Mouse (Mus musculus): ENCODE measurements around the gene Ptprn2. TPM values are rescaled to one million over a fixed set of nuclear protein-coding genes. Genes with fewer than 3 reads are reported as not detected.
"Not testable (repeated sequence)": the region's sequence is repeated elsewhere in the genome, so short reads cannot be mapped to it uniquely, and the experiment has no call there.

Gene Ptprn2
- polyA plus RNA-seq, 1 experiment from 2014 or later, result 10.4 TPM

- Histone ChIP-seq H3K27ac (replicated peaks) (no peak overlapping the region), H3K9ac (replicated peaks) (no peak overlapping the region), H3K9me3 (no peaks in the 10 kb centered on the region), H3K36me3 (no peaks in the 10 kb centered on the region), H3K4me2 (replicated peaks) (no peak overlapping the region), H3K4me3 (no peak overlapping the region), H3K4me1 (no peaks in the 10 kb centered on the region), H3K27me3 (no peaks in the 10 kb centered on the region)
- no peak for ATAC-seq (replicated peaks)
- 51% methylated on average over 1 of the region's 1 CpGs for WGBS
Observed at GRCm38 (mm10) chr12:116478771-116479170, 6.7 kb upstream of the Ptprn2 start.

DNA sequence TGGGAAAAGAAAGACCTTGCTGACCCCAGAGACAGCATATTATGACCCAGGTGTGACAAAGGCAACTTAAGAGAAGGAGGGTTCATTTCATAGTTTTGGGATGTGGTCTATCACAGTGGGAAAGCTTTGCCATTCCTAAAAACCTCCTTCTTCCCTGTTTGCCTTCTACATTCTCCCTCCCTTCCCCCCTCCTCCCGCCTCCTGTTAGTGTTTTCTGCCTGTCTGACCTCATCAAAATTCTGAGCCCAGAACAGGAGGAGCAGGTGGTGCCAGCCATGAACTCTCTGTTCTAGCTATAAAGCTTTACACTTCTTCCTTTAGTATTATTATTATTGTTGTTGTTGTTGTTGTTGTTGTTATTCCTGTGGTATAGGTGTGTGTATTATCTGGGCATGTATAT is 3.6 kb upstream of the Ptprn2 start:
- no peak overlapping the region for H3K9ac ChIP-seq (replicated peaks)
- no peak for ATAC-seq (replicated peaks)
- H3K36me3 ChIP-seq, result no peaks in the 10 kb centered on the region
- H3K4me2 ChIP-seq (replicated peaks), result no peak overlapping the region
- 89% methylated on average over 1 of the region's 1 CpGs for WGBS
- no peaks in the 10 kb centered on the region for H3K27me3 ChIP-seq
- H3K9me3 ChIP-seq, result no peaks in the 10 kb centered on the region
- H3K4me3 ChIP-seq, result no peak overlapping the region
- H3K4me1 ChIP-seq, result peaks cover 10% of the 10 kb centered on the region; the same call in 1 of the 2 replicates
- no peak overlapping the region for H3K27ac ChIP-seq (replicated peaks)

GRCm38 (mm10) chr12:116483581-116483980 is 1.9 kb upstream of the Ptprn2 start:
- no peaks in the 10 kb centered on the region for H3K36me3 ChIP-seq
- peaks cover 13% of the 10 kb centered on the region; the same call in 1 of the 2 replicates for H3K4me1 ChIP-seq
- H3K4me2 ChIP-seq (replicated peaks), result no peak overlapping the region
- H3K9me3 ChIP-seq, result no peaks in the 10 kb centered on the region
- no peak overlapping the region for H3K4me3 ChIP-seq
- no peak overlapping the region for H3K9ac ChIP-seq (replicated peaks)
- no peak for ATAC-seq (replicated peaks)
- H3K27ac ChIP-seq (replicated peaks), result no peak overlapping the region
- WGBS, result 78% methylated on average over 2 of the region's 2 CpGs
- H3K27me3 ChIP-seq, result no peaks in the 10 kb centered on the region

GRCm38 (mm10) chr12:116484991-116485390 is 529 bp upstream of the Ptprn2 start:
- 75% methylated on average over 8 of the region's 8 CpGs for WGBS
- H3K4me1 ChIP-seq, result peaks cover 13% of the 10 kb centered on the region; the same call in 1 of the 2 replicates
- peak overlapping the region; percentile 74 for H3K9ac ChIP-seq (replicated peaks)
- peak overlapping the region; percentile 91; the same call in 1 of the 2 replicates for H3K27ac ChIP-seq (replicated peaks)
- H3K9me3 ChIP-seq, result no peaks in the 10 kb centered on the region
- peak overlapping the region; percentile 79 for H3K4me2 ChIP-seq (replicated peaks)
- no peaks in the 10 kb centered on the region for H3K27me3 ChIP-seq
- no peaks in the 10 kb centered on the region for H3K36me3 ChIP-seq
- no peak; the same call in 1 of the 2 replicates for ATAC-seq (replicated peaks)
- H3K4me3 ChIP-seq, result peak overlapping the region; percentile 82

DNA sequence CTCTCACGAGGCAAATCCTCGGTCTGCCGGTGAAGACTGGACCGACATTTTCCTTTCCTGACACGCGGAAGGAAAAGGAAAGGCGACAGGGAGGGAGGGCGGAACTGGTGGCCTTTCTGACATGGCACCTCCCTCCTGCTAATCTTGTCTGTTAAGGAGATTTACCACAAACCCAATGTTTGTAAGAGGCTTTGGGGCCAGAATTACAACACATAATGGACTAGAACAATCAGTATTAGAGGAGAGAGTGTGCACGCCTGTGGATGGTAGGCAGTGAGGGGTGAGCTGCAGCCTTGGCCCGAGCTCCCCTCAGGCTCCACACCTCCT is 847 bp downstream of the Ptprn2 start:
- Histone ChIP-seq H3K27ac (replicated peaks) (peak overlapping the region; percentile 91), H3K27me3 (no peaks in the 10 kb centered on the region), H3K9ac (replicated peaks) (peak overlapping the region; percentile 74), H3K9me3 (no peaks in the 10 kb centered on the region), H3K4me1 (peaks cover 13% of the 10 kb centered on the region; the same call in 1 of the 2 replicates), H3K36me3 (no peaks in the 10 kb centered on the region), H3K4me3 (peak overlapping the region; percentile 82), H3K4me2 (replicated peaks) (peak overlapping the region; percentile 79)
- peak; percentile 15; the same call in 1 of the 2 replicates for ATAC-seq (replicated peaks)
- whole genome bisulfite sequencing, result 1% methylated on average over 10 of the region's 10 CpGs

DNA sequence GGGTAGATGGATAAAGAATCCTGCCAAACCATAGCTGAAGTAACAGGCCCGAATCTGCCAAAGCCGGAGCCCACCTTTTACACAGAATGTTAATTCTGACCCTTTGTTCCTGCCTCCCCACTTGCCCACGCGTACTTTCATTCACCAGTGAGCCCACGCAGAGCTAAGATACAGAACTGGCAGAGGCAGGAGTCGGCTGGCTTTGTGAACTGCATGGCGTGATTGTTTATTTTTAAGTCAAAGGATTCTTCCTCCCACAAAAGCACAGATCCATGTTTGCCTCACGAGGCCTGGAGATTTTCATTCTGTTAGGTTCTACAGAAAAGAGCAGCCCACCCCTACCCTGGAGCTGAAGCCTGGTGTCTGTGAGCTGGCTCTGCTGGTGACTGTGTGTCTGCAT is 3.3 kb downstream of the Ptprn2 start:
- Histone ChIP-seq H3K27ac (replicated peaks) (no peak overlapping the region), H3K4me1 (peaks cover 13% of the 10 kb centered on the region; the same call in 1 of the 2 replicates), H3K36me3 (no peaks in the 10 kb centered on the region), H3K4me3 (no peak overlapping the region), H3K9ac (replicated peaks) (no peak overlapping the region), H3K9me3 (no peaks in the 10 kb centered on the region), H3K4me2 (replicated peaks) (no peak overlapping the region), H3K27me3 (no peaks in the 10 kb centered on the region)
- 61% methylated on average over 8 of the region's 8 CpGs for WGBS
- no peak for ATAC-seq (replicated peaks)

- 94% methylated on average over 5 of the region's 5 CpGs for WGBS
- Histone ChIP-seq H3K9me3 (no peaks in the 10 kb centered on the region), H3K4me1 (peaks cover 8% of the 10 kb centered on the region; the same call in 1 of the 2 replicates), H3K27ac (replicated peaks) (no peak overlapping the region), H3K4me3 (no peak overlapping the region), H3K9ac (replicated peaks) (no peak overlapping the region), H3K27me3 (no peaks in the 10 kb centered on the region), H3K36me3 (no peaks in the 10 kb centered on the region), H3K4me2 (replicated peaks) (no peak overlapping the region)
- ATAC-seq (replicated peaks), result no peak
Observed at GRCm38 (mm10) chr12:116490575-116491356, 5.2 kb downstream of the Ptprn2 start.

- no peak overlapping the region for H3K9ac ChIP-seq (replicated peaks)
- no peak for ATAC-seq (replicated peaks)
- H3K9me3 ChIP-seq, result no peaks in the 10 kb centered on the region
- no peaks in the 10 kb centered on the region for H3K36me3 ChIP-seq
- no peak overlapping the region for H3K27ac ChIP-seq (replicated peaks)
- H3K27me3 ChIP-seq, result no peaks in the 10 kb centered on the region
- H3K4me3 ChIP-seq, result no peak overlapping the region
- no peaks in the 10 kb centered on the region for H3K4me1 ChIP-seq
- no peak overlapping the region for H3K4me2 ChIP-seq (replicated peaks)
Observed at GRCm38 (mm10) chr12:116498666-116499065, 13.1 kb downstream of the Ptprn2 start.

- 91% methylated on average over 11 of the region's 11 CpGs for WGBS
- no peak for ATAC-seq (replicated peaks)
- Histone ChIP-seq H3K4me2 (replicated peaks) (no peak overlapping the region), H3K9me3 (no peaks in the 10 kb centered on the region), H3K9ac (replicated peaks) (no peak overlapping the region), H3K27me3 (no peaks in the 10 kb centered on the region), H3K27ac (replicated peaks) (no peak overlapping the region), H3K36me3 (no peaks in the 10 kb centered on the region), H3K4me1 (no peaks in the 10 kb centered on the region), H3K4me3 (no peak overlapping the region)
Observed at GRCm38 (mm10) chr12:116500652-116501051, 15.1 kb downstream of the Ptprn2 start.

DNA sequence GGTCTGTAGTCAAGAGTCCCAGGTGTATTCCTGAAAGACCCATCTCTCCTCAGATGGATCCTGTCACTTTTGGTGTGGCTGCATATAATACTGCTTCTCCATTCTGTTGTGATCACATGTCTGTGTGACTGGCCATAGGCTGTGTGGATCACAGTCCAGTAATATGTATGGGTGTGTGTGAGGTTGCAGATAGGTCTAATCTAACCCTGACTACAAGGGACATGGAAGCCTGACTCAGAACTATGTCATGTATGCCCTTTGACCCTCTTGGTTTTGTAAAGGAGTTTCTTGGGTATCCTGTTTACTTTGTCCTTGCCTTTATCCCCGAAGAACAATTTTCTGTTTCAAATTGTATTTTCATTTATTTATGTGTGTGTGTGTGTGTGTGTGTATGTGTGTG is 27.0 kb downstream of the Ptprn2 start:
- Histone ChIP-seq H3K27me3 (no peaks in the 10 kb centered on the region), H3K36me3 (no peaks in the 10 kb centered on the region), H3K27ac (replicated peaks) (no peak overlapping the region), H3K4me2 (replicated peaks) (no peak overlapping the region), H3K9ac (replicated peaks) (no peak overlapping the region), H3K4me1 (no peaks in the 10 kb centered on the region), H3K4me3 (no peak overlapping the region), H3K9me3 (no peaks in the 10 kb centered on the region)
- 81% methylated on average over 1 of the region's 1 CpGs for WGBS
- ATAC-seq (replicated peaks), result no peak

DNA sequence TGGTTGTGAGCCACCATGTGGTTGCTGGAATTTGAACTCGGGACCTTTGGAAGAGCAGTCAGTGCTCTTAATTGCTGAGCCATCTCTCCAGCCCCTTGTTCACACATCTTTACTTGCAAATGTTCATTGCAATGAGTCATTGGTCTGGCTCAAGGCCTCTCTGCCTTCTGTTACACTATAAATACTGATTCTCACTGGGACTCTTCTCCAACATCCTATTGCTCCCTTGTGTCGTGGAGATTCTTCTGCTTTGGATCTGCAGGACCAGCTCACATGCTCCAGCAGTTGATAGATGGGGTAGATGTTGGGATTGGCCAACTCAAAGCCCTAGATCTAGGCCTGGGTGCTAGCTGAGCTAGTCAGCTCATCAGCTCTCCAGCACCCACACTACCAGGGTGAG is 28.3 kb downstream of the Ptprn2 start:
- not testable (repeated sequence) for H3K4me1 ChIP-seq; ATAC-seq (replicated peaks); H3K27ac ChIP-seq (replicated peaks); H3K27me3 ChIP-seq; H3K4me3 ChIP-seq; H3K9ac ChIP-seq (replicated peaks); H3K4me2 ChIP-seq (replicated peaks); H3K36me3 ChIP-seq; H3K9me3 ChIP-seq
- 90% methylated on average over 2 of the region's 2 CpGs for WGBS

- no peak overlapping the region for H3K27ac ChIP-seq (replicated peaks)
- no peak overlapping the region for H3K4me3 ChIP-seq
- no peak overlapping the region for H3K9ac ChIP-seq (replicated peaks)
- no peaks in the 10 kb centered on the region for H3K36me3 ChIP-seq
- no peaks in the 10 kb centered on the region for H3K27me3 ChIP-seq
- peak; percentile 29; the same call in 1 of the 2 replicates for ATAC-seq (replicated peaks)
- no peaks in the 10 kb centered on the region for H3K9me3 ChIP-seq
- H3K4me1 ChIP-seq, result no peaks in the 10 kb centered on the region
- H3K4me2 ChIP-seq (replicated peaks), result no peak overlapping the region
Observed at GRCm38 (mm10) chr12:116515824-116516223, 30.3 kb downstream of the Ptprn2 start.

- ATAC-seq (replicated peaks), result no peak
- Histone ChIP-seq H3K27me3 (no peaks in the 10 kb centered on the region), H3K4me1 (no peaks in the 10 kb centered on the region), H3K4me3 (no peak overlapping the region), H3K9me3 (no peaks in the 10 kb centered on the region), H3K27ac (replicated peaks) (no peak overlapping the region), H3K9ac (replicated peaks) (no peak overlapping the region), H3K4me2 (replicated peaks) (no peak overlapping the region), H3K36me3 (no peaks in the 10 kb centered on the region)
- 78% methylated on average over 4 of the region's 4 CpGs for WGBS
Observed at GRCm38 (mm10) chr12:116528861-116529260, 43.3 kb downstream of the Ptprn2 start.
